Mouse (Mus musculus) activated CD4-positive, CD25-positive, alpha-beta regulatory T cell, adult 4 months (primary cell): ENCODE results near the gene Grm7. TPM values are rescaled to one million over a fixed set of nuclear protein-coding genes. Genes with fewer than 3 reads are reported as not detected.

ENCODE experiments used
- ATAC-seq: one replicate; pipeline ENCODE4 v1.8.0; 2017
- polyA plus RNA-seq, 2 experiments: library from polyadenylated mRNA; unstranded; fragments of 100-300 nt; shearing (Covaris generic); gene quantifications; one replicate each; pipeline ENCODE4 v1.2.1; 2017

The Grm7 gene
- polyA plus RNA-seq, 2 experiments from 2014 or later: not detected

DNA sequence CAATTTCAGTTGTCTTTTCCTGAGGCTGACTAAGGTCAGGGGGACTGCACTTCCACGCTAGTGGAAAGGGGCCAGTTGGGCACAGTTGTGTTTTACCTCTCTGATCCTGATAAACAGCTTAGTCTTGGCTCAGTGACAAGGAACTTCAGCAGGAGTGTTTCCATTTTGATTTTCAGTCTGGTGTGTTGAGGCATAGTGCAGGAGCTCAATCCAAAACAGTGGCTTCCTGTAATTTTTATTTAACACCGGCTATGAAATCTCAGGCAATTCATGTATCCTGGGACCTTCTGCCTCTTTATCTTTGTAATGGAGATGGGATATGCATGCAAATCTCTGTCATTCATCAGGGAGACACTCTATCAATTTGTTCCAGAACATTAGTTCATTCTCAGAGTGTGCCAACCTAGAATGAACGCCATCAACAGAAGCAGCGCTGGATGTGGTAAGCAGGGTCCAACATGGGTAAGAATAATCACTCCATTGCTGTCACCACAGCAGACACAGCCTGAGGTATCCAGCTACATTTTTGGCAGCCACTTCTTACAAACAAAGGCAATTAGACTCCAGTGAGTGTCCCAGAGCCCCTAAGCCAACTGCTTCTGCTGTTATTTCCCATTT lies 926.2 kb downstream of the Grm7 start:
- ATAC-seq: no peak

DNA sequence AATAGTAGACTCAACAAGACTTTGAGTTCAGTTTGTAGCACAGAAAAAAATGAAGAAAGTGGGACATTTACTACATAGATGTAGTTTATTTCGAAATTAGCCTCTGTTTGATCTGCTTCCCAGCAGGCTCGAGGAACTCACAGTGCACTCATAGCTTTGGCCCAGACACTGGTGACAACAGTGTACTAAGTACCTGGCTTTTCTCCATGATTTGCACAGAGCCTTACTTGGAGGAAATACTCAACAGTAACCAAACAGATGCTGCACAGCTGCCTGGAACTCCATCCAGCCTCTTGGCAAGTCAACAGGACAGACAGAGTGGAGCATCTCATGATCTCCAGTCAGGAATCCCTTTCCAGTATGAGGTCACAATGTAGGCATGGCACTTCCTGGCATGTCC lies 939.5 kb downstream of the Grm7 start:
- ATAC-seq: no peak

DNA sequence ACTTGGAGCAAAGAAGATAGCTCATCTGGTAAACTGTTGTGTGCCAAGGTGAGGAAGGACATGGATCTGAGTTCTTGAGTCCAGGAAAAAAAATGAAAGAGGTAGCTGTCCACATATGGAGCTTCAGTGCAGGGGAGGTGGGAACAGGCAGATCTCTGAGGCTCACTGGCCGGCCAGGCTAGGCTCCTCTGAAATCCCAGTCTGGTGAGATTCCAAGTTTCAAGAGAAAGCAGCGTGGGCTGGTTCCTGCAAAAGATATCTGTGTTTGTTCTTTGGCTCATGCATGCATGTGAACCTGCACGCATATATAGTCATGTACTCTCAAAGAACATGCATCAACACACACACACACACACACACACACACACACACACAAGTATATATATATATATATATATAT lies 942.2 kb downstream of the Grm7 start:
- no peak for ATAC-seq

DNA sequence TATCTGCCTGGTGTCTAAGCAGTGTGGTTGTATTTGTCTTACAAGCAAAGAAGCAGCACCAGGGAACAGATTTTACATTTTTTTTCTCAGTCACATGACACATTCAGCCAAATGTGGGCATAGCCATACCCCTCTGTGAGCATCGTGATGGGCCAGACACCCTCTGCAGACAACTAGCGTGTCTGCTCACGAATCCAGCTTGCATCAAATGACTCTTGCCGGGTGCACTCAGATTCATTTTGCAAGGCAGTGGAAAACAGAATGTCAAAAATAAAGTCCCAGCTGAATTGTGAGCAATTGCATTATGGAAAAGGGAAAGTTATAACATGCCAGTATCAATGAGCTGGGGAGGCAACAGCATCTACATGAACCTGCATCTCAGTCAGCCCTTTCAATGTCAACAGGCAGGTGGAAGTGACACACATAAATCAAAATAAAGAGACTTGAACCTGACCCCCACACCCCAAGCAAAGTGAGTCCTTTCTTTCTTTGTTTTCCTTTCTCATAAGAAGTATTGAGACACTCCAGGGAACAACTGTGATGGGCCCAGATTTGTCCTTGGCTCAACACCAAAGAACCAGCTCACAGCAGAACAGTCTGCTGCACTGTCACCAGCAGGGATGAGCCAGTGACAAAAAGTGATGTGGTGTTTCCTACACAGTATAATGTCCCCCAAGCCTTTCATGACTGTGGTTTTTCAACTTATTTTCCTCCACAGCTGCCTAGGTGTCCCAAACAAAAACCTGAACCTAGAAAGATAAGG lies 956.7 kb downstream of the Grm7 start:
- ATAC-seq: no peak

DNA sequence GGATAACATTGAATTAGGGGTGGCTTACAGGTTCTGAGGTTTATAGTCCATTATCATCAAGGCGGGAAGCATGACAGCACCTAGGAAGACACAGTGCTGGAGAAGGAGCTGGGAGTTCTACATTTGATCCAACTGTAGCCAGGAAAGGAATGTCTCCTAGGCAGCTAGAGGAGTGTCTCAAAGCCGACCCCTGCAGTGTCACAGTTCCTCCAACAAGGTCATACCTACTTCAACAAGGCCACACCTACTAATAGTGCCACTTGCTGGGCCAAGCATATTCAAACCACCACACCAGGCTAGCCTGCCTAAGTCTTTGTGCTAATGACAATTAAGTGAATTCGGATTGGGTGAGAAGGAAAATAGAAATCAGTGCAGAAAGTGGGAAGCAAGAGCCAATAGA lies 965.0 kb downstream of the Grm7 start:
- ATAC-seq: no peak

DNA sequence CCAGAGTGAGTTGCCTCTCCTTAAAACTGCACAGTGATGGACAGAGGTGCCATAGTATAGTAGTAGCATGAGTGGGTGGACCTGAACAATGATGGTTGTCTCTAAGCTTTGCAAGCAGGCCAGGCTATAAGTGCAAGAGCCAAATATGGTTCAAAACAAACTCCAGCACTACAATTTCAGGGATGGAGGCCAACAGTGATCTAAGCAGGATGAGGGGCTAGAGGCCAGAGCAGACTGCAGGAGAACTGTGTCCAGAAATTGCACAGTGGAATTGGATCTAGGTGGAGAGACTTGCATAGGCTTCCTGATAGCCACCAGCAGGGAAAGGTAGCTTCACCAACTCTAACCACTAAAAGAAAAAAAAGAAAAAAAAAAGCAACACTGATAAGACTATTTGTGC lies 968.5 kb downstream of the Grm7 start:
- ATAC-seq: no peak
